Mouse (Mus musculus) bone marrow macrophage, adult 2 months (primary cell): Measurements from ENCODE around the gene Nav1. TPM values are rescaled to one million over a fixed set of nuclear protein-coding genes. Genes with fewer than 3 reads are reported as not detected.

Source experiments
- H3K27ac ChIP-seq: 2 replicates; pipeline ENCODE4 v1.5.1; 2012; ENCODE audit warnings: low read depth, low read length; ENCODE audit not compliant: insufficient read depth
- H3K4me1 ChIP-seq: 2 replicates; pipeline ENCODE4 v1.6.1; 2012; ENCODE audit warnings: low read length; ENCODE audit not compliant: control insufficient read depth, insufficient read depth
- H3K4me3 ChIP-seq: 2 replicates; pipeline ENCODE4 v1.5.1; 2012; ENCODE audit warnings: mild to moderate bottlenecking, low read length, moderate library complexity; ENCODE audit not compliant: insufficient read depth
- CTCF ChIP-seq: IDR thresholded peaks from 2 replicates; pipeline ENCODE4 v1.5.1; 2012; ENCODE audit warnings: low read depth, mild to moderate bottlenecking, low read length, moderate library complexity
- POLR2A ChIP-seq: IDR thresholded peaks from 2 replicates; pipeline ENCODE4 v1.6.1; 2012; ENCODE audit warnings: mild to moderate bottlenecking, low read depth, low read length, borderline replicate concordance
- polyA plus RNA-seq: library from polyadenylated mRNA; stranded (reverse); fragments of >200 nt; gene quantifications from 2 replicates; pipeline ENCODE4 v1.2.4, GENCODE M21; 2012; ENCODE audit not compliant: missing spikeins, insufficient read depth, insufficient read length

The Nav1 gene
- polyA plus RNA-seq, 1 experiment: 81.3 TPM

GRCm38 (mm10) chr1:135538441-135539265 lies 68.4 kb downstream of the Nav1 start:
- H3K4me1 ChIP-seq: peaks cover 52% of the 10 kb centered on the region
- no peak overlapping the region for H3K4me3 ChIP-seq
- no peak overlapping the region for H3K27ac ChIP-seq
- TF ChIP-seq CTCF (no peak), POLR2A (no peak)

DNA sequence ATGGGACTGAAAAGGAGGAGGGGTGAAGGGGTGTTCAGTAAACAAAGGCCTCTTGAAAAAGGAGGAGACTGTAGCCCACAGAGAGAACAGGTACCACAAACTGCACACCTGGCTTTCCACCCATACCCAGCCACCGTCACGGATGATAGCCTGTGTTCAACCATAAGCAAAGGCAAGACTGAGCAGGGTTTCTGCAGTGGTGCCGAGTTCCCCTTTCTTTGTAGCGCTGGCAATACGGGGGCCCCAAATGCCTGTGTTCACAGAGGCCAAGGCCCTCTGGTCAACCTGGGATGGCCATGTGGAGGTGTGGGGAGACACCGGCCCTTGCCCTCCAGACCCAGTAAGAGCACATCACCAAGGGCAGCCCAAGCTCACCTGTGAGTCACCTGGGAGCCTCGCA lies 70.3 kb downstream of the Nav1 start:
- TF ChIP-seq POLR2A (no peak), CTCF (no peak)
- Histone ChIP-seq H3K27ac (peak overlapping the region; percentile 96; the same call in 1 of the 2 replicates), H3K4me1 (peaks cover 61% of the 10 kb centered on the region)

GRCm38 (mm10) chr1:135536326-135536725 lies 70.8 kb downstream of the Nav1 start:
- peaks cover 64% of the 10 kb centered on the region for H3K4me1 ChIP-seq
- no peak overlapping the region for H3K4me3 ChIP-seq
- TF ChIP-seq CTCF (no peak), POLR2A (no peak)
- H3K27ac ChIP-seq: peak overlapping the region; percentile 96

More for the DNA sequence above, 70.3 kb downstream of the Nav1 start:
- H3K4me3 ChIP-seq: no peak overlapping the region

GRCm38 (mm10) chr1:135535256-135535655 lies 71.8 kb downstream of the Nav1 start:
- H3K4me1 ChIP-seq: peaks cover 64% of the 10 kb centered on the region
- TF ChIP-seq POLR2A: no peak
- no peak for TF ChIP-seq CTCF
- no peak overlapping the region for H3K4me3 ChIP-seq
- peak overlapping the region; percentile 96 for H3K27ac ChIP-seq

GRCm38 (mm10) chr1:135534782-135535181 lies 72.3 kb downstream of the Nav1 start:
- TF ChIP-seq POLR2A (no peak), CTCF (no peak)
- Histone ChIP-seq H3K4me3 (no peak overlapping the region), H3K4me1 (peaks cover 62% of the 10 kb centered on the region), H3K27ac (peak overlapping the region; percentile 96)

GRCm38 (mm10) chr1:135534070-135534469 lies 73.0 kb downstream of the Nav1 start:
- peaks cover 62% of the 10 kb centered on the region for H3K4me1 ChIP-seq
- TF ChIP-seq CTCF (no peak), POLR2A (no peak)
- no peak overlapping the region for H3K4me3 ChIP-seq
- H3K27ac ChIP-seq: peak overlapping the region; percentile 96

- no peak overlapping the region for H3K4me3 ChIP-seq
- TF ChIP-seq CTCF (no peak), POLR2A (no peak)
- peaks cover 51% of the 10 kb centered on the region for H3K4me1 ChIP-seq
- no peak overlapping the region for H3K27ac ChIP-seq
These were observed 74.7 kb downstream of the Nav1 start for GRCm38 (mm10) chr1:135532383-135532782.

DNA sequence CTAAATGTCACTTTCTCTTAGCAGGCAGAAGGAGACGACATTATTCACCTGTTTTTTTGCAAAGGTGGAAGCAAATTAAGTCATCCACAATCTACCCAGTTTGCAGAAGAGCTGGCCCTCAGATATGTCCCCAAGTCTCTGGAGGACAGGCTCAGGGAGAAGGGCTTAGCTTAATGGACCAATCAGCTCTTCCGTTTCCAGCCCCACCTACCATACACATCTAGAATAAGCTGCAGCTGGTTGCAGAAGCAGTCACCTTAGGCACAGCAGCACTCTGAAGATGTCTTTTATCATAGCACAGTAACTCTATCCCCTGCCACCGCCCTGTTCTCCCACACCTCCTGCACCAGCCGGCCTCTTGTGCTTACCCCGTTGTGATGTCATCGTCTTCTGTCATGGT lies 75.1 kb downstream of the Nav1 start:
- H3K4me3 ChIP-seq: no peak overlapping the region
- peaks cover 47% of the 10 kb centered on the region for H3K4me1 ChIP-seq
- no peak for TF ChIP-seq CTCF
- no peak for TF ChIP-seq POLR2A
- H3K27ac ChIP-seq: no peak overlapping the region

- TF ChIP-seq CTCF (no peak), POLR2A (no peak)
- Histone ChIP-seq H3K27ac (no peak overlapping the region), H3K4me3 (no peak overlapping the region), H3K4me1 (peaks cover 38% of the 10 kb centered on the region)
These were observed 76.0 kb downstream of the Nav1 start for GRCm38 (mm10) chr1:135531081-135531480.

GRCm38 (mm10) chr1:135524518-135524860 lies 82.6 kb downstream of the Nav1 start:
- TF ChIP-seq CTCF (no peak), POLR2A (no peak)
- no peak overlapping the region for H3K27ac ChIP-seq
- H3K4me1 ChIP-seq: no peaks in the 10 kb centered on the region
- no peak overlapping the region for H3K4me3 ChIP-seq
